Mouse (Mus musculus): ENCODE data around the gene Epha6.

Epha6 gene

GRCm38 (mm10) chr16:59639102-59639691, 966.1 kb downstream of the Epha6 start, which contains the start of gene Arl6:
TSS of gene Arl6 (minus strand) at chr16:59639391.
- DNase-seq, result peak; percentile 93 to 96

- DNase-seq, result no peak
These were observed 970.7 kb downstream of the Epha6 start for GRCm38 (mm10) chr16:59634598-59634997.

GRCm38 (mm10) chr16:59621554-59621953, 983.8 kb downstream of the Epha6 start:
- DNase-seq, result no peak

GRCm38 (mm10) chr16:59617167-59617566, 988.2 kb downstream of the Epha6 start:
- DNase-seq, result peak in 1 of 2 experiments; percentile 40

GRCm38 (mm10) chr16:59615675-59616074, 989.7 kb downstream of the Epha6 start:
- DNase-seq, result no peak

GRCm38 (mm10) chr16:59610750-59611149, 994.6 kb downstream of the Epha6 start:
- no peak for DNase-seq

GRCm38 (mm10) chr16:59604078-59604781, 1001.1 kb downstream of the Epha6 start:
- DNase-seq, result no peak
